Mouse (Mus musculus) embryonic facial prominence, embryonic 14.5 days (tissue): Measurements from ENCODE around the gene Ltb4r1. TPM values are rescaled to one million over a fixed set of nuclear protein-coding genes. Genes with fewer than 3 reads are reported as not detected.
"Not testable (repeated sequence)": the region's sequence is repeated elsewhere in the genome, so short reads cannot be mapped to it uniquely, and the experiment has no call there.

Source experiments
- ATAC-seq: fragments of 200-750 bp; cut with Nextera tagmentation; 2 replicates; pipeline ENCODE4 v1.8.0; 2017; ENCODE audit warnings: low read depth, moderate number of reproducible peaks, moderate TSS enrichment
- DNase-seq: peaks from one replicate; pipeline ENCODE4 v3.0.0-alpha.2; 2015; ENCODE audit warnings: low spot score
- H3K27ac ChIP-seq: fragments of 300-500 bp; sonication (generic); replicated peaks from 2 replicates; pipeline ENCODE4 v1.5.1; 2014; ENCODE audit warnings: low read depth, mild to moderate bottlenecking, low read length, moderate library complexity
- H3K27me3 ChIP-seq: fragments of 300-500 bp; sonication (generic); replicated peaks from 2 replicates; pipeline ENCODE4 v1.6.1; 2014; ENCODE audit warnings: low read length; ENCODE audit not compliant: control insufficient read depth, insufficient read depth
- H3K36me3 ChIP-seq: fragments of 300-500 bp; sonication (generic); 2 replicates; pipeline ENCODE4 v1.6.1; 2014; ENCODE audit warnings: low read length, mixed read lengths; ENCODE audit not compliant: control insufficient read depth, insufficient read depth
- H3K4me1 ChIP-seq: fragments of 300-500 bp; sonication (generic); 2 replicates; pipeline ENCODE4 v1.6.1; 2014; ENCODE audit warnings: antibody characterized with exemption, low read length; ENCODE audit not compliant: control insufficient read depth, insufficient read depth
- H3K4me2 ChIP-seq: fragments of 300-500 bp; sonication (generic); 2 replicates; pipeline ENCODE4 v1.6.1; 2014; ENCODE audit warnings: low read depth, mild to moderate bottlenecking, low read length, moderate library complexity, mixed read lengths
- H3K4me3 ChIP-seq: fragments of 300-500 bp; sonication (generic); 2 replicates; pipeline ENCODE4 v1.5.1; 2014; ENCODE audit warnings: low read depth, mild to moderate bottlenecking, low read length
- H3K9ac ChIP-seq: fragments of 300-500 bp; sonication (generic); 2 replicates; pipeline ENCODE4 v1.6.1; 2014; ENCODE audit warnings: low read depth, mild to moderate bottlenecking, low read length, moderate library complexity, mixed read lengths
- H3K9me3 ChIP-seq: fragments of 300-500 bp; sonication (generic); 2 replicates; pipeline ENCODE4 v1.6.1; 2016; ENCODE audit warnings: low read length; ENCODE audit not compliant: control insufficient read depth
- WGBS: fragments of 180-500 bp; shearing (Covaris S2); extraction: QIAGEN DNeasy Blood & Tissue Kit; methylation state at CpG from one replicate; pipeline ENCODE4 v1.1.7; 2014; 5-methylcytosine and 5-hydroxymethylcytosine counted together
- polyA plus RNA-seq: library from polyadenylated mRNA; unstranded; fragments of >200 nt; fragmentation: Nextera tagmentation; extraction: Ambion mirVana; gene quantifications from 2 replicates; pipeline ENCODE4 v1.2.1, GENCODE M21; 2014

Ltb4r1 gene
- polyA plus RNA-seq, 1 experiment from 2014 or later = 0.56 TPM

DNA sequence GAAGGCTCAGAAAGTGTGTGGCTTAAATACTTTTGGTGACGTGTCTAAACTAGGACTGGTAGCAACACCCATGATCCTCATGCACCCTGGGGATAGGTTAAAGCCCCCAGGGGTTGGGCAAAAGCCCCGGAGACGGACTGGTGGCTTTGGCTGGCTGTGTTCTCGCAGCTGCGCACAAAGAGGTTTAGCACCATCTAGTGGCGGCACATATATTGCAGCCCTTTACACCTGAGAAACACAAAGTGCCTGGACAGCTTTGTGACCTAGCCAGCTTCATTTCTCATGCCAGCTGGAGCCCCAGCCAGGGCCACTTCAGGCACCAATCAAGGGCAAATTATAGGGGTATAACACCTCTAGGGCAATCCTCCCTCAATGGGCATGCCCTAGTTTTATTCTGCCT is 5.6 kb upstream of the Ltb4r1 start:
- not testable (repeated sequence) for H3K4me1 ChIP-seq, H3K9me3 ChIP-seq, ATAC-seq, H3K27ac ChIP-seq
- 2% methylated on average over 5 of the region's 6 CpGs for WGBS
- peak overlapping the region; percentile 50 for H3K4me2 ChIP-seq
- H3K27me3 ChIP-seq = peaks cover 18% of the 10 kb centered on the region
- DNase-seq = peak; percentile 82
- peak overlapping the region; percentile 10; the same call in 1 of the 2 replicates for H3K4me3 ChIP-seq
- peaks cover 18% of the 10 kb centered on the region for H3K36me3 ChIP-seq
- peak overlapping the region; percentile 45; the same call in 1 of the 2 replicates for H3K9ac ChIP-seq

DNA sequence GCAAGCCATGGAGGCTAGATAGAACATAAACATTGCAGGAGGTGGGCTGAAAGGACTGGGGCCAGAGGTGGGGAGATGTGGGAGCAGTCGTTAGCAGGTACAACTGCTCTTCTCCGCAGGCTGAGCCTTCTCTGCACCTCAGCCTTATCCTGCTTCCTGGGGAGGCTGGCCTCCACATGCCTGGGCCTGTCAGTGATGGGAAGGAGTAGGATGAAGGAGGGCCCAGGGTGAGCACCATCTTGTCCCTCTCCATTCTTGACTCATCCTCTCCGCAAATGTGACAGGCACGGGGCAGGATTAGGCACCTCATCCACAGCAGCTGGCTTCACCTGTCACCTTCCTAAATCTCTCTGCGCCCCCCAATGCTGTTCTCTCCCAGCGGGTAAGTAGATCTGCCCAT is 4.6 kb upstream of the Ltb4r1 start, which contains the start of gene Ltb4r2:
Ltb4r2 (plus strand) TSS at position 266 of the 400 bp plus-strand sequence.
- no peaks in the 10 kb centered on the region for H3K9me3 ChIP-seq
- H3K27me3 ChIP-seq = peaks cover 24% of the 10 kb centered on the region
- 78% methylated on average over 6 of the region's 6 CpGs for WGBS
- H3K4me3 ChIP-seq = peak within 1 kb of the TSS; percentile 55
- no peak for ATAC-seq
- peaks cover 8% of the 10 kb centered on the region for H3K36me3 ChIP-seq
- peak within 1 kb of the TSS; percentile 40; the same call in 1 of the 2 replicates for H3K27ac ChIP-seq
- DNase-seq = no peak
- peak within 1 kb of the TSS; percentile 95 for H3K4me2 ChIP-seq
- H3K9ac ChIP-seq = peak within 1 kb of the TSS; percentile 76
- H3K4me1 ChIP-seq = peaks cover 9% of the 10 kb centered on the region; the same call in 1 of the 2 replicates

DNA sequence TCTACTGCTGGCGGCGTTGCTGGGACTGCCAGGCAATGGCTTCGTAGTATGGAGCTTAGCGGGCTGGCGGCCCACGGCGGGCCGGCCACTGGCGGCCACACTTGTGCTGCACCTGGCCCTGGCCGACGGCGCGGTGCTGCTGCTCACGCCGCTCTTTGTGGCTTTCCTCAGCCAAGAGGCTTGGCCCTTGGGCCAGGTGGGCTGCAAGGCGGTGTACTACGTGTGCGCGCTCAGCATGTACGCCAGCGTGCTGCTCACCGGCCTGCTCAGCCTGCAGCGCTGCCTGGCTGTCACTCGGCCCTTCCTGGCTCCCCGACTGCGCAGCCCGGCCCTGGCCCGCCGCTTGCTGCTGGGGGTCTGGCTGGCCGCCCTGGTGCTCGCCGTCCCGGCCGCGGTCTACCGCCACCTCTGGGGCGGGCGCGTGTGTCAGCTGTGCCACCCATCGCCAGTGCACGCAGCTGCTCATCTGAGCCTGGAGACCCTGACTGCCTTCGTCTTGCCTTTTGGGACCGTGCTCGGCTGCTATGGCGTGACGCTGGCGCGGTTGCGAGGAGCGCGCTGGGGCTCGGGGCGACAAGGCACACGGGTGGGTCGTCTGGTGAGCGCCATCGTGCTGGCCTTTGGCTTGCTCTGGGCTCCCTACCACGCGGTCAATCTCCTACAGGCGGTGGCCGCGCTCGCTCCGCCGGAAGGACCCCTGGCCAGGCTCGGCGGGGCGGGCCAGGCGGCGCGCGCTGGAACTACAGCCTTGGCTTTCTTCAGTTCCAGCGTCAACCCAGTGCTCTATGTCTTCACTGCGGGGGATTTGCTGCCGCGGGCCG is 3.6 kb upstream of the Ltb4r1 start:
- Histone ChIP-seq H3K27ac (peak overlapping the region; percentile 40), H3K4me2 (peak overlapping the region; percentile 95), H3K4me1 (peaks cover 9% of the 10 kb centered on the region; the same call in 1 of the 2 replicates), H3K36me3 (no peaks in the 10 kb centered on the region), H3K9ac (peak overlapping the region; percentile 76), H3K9me3 (no peaks in the 10 kb centered on the region), H3K4me3 (peak overlapping the region; percentile 55), H3K27me3 (peaks cover 30% of the 10 kb centered on the region)
- peak; percentile 55 for DNase-seq
- ATAC-seq = peak; percentile 80
- WGBS = 0% methylated on average over 40 of the region's 77 CpGs

DNA sequence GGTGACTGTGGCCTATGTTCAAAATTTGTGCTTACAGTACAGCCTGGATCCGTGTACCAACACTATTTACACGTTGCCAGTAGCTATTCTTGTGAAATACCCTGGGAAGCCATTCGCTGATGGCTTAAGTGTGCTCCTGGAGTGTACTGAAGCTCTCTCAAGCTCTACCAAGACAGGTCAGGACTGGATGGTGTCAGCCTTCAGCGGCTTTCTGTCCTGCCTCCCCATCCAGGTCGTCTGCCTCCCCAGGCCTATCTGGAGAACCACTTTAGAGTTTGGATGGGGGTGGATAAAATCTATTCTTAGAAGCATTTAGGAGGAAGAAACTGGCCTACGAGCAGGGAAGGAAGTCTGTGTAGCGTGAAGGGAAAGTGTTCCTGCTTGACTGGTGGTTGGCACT is 2.6 kb upstream of the Ltb4r1 start:
- Histone ChIP-seq H3K9ac (peak overlapping the region; percentile 76), H3K4me3 (no peak overlapping the region; the same call in 1 of the 2 replicates), H3K9me3 (no peaks in the 10 kb centered on the region), H3K4me2 (peak overlapping the region; percentile 95), H3K27ac (peak overlapping the region; percentile 40; the same call in 1 of the 2 replicates), H3K36me3 (no peaks in the 10 kb centered on the region), H3K27me3 (peaks cover 37% of the 10 kb centered on the region), H3K4me1 (peaks cover 9% of the 10 kb centered on the region; the same call in 1 of the 2 replicates)
- ATAC-seq (no peak), DNase-seq (no peak)
- 56% methylated on average over 7 of the region's 7 CpGs for WGBS

DNA sequence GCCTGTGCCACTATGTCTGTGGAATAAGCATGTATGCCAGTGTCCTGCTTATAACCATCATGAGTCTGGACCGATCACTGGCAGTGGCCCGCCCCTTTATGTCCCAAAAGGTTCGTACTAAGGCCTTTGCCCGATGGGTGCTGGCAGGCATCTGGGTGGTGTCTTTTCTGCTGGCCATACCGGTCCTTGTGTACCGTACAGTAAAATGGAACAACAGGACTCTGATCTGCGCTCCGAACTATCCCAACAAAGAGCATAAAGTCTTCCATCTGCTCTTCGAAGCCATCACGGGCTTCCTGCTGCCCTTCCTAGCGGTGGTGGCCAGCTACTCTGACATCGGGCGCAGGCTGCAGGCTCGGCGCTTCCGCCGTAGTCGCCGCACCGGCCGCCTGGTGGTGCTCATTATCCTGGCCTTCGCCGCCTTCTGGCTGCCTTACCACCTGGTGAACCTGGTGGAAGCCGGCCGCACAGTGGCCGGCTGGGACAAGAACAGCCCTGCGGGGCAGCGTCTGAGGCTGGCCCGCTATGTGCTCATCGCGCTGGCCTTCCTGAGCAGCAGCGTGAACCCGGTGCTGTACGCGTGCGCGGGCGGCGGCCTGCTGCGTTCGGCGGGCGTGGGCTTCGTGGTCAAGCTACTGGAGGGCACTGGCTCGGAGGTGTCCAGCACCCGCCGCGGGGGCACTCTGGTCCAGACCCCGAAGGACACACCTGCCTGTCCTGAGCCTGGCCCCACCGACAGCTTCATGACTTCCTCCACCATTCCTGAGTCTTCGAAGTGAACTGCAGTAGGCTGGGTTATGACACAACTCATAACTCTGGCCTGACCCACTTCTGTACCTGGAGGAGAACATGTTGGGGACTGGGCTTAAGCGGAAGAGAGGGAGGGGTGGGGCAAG is 2.0 kb downstream of the Ltb4r1 start:
- ATAC-seq (peak; percentile 47; the same call in 1 of the 2 replicates), DNase-seq (peak; percentile 55)
- no peak overlapping the region for H3K27ac ChIP-seq
- peak overlapping the region; percentile 76 for H3K4me2 ChIP-seq
- peak overlapping the region; percentile 62 for H3K9ac ChIP-seq
- no peaks in the 10 kb centered on the region; the same call in 1 of the 2 replicates for H3K36me3 ChIP-seq
- WGBS = 12% methylated on average over 40 of the region's 52 CpGs
- peaks cover under 1% of the 10 kb centered on the region; the same call in 1 of the 2 replicates for H3K4me1 ChIP-seq
- peaks cover 29% of the 10 kb centered on the region for H3K27me3 ChIP-seq
- peak overlapping the region; percentile 43 for H3K4me3 ChIP-seq
- H3K9me3 ChIP-seq = no peaks in the 10 kb centered on the region

DNA sequence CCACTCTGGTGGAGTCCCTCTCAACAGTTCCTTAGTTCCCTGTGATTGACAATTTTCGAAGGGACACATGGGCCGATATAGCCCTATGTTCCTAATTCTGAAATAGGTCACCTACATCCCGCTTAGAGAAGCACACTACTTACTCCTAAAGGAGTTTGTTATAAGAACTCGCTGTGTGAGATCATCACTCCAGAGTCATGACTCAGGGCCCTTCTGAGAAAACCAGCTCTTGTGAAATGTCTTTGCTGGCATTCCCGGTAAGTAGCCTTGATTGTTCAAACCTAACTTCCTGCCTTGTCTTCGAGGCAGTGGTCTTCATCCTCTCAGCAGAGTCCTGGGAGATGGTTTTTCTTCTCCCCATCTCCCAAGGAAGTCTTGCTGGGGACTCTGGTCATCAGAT is 2.8 kb downstream of the Ltb4r1 start:
- Histone ChIP-seq H3K9ac (no peak overlapping the region), H3K27me3 (peaks cover 29% of the 10 kb centered on the region), H3K27ac (no peak overlapping the region)

DNA sequence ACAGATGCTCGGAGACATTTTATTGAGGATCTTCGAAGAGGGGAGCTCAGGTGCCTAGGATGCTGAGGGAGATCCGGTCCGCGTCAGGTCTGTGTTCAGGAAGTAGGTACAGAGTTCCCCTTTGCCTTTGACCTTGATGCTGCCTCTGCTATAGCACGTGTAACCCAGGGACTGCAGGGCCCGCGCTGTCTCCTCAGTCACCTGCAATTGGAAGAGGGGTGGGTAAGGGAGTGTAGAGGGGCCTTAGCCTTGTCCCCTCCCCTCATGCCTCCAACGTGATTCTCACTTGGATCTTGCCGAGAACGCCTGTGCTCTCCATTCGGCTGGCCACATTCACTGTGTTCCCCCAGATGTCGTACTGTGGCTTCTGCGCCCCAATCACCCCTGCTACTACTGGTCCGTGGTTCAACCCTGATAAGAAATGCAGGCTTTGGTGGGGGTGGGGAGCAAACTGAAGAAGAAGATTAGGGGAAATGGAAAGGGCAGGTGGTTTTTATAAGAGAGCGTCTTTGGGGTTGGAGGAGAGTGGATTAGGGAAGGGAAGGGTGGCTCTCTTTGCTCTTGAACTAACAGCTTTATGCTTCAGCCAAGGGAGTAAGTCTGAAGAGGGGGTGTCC is 3.4 kb downstream of the Ltb4r1 start:
- Histone ChIP-seq H3K4me2 (no peak overlapping the region), H3K9ac (no peak overlapping the region), H3K27me3 (peaks cover 29% of the 10 kb centered on the region), H3K27ac (no peak overlapping the region), H3K4me3 (no peak overlapping the region), H3K4me1 (no peaks in the 10 kb centered on the region; the same call in 1 of the 2 replicates), H3K9me3 (no peaks in the 10 kb centered on the region), H3K36me3 (no peaks in the 10 kb centered on the region; the same call in 1 of the 2 replicates)
- DNase-seq = no peak
- ATAC-seq = no peak
- 72% methylated on average over 16 of the region's 16 CpGs for WGBS

More for the DNA sequence above, 2.8 kb downstream of the Ltb4r1 start:
- Histone ChIP-seq H3K36me3 (no peaks in the 10 kb centered on the region; the same call in 1 of the 2 replicates), H3K4me3 (no peak overlapping the region), H3K4me1 (no peaks in the 10 kb centered on the region; the same call in 1 of the 2 replicates), H3K4me2 (no peak overlapping the region), H3K9me3 (no peaks in the 10 kb centered on the region)
- 83% methylated on average over 6 of the region's 6 CpGs for WGBS
- DNase-seq (no peak), ATAC-seq (no peak)

DNA sequence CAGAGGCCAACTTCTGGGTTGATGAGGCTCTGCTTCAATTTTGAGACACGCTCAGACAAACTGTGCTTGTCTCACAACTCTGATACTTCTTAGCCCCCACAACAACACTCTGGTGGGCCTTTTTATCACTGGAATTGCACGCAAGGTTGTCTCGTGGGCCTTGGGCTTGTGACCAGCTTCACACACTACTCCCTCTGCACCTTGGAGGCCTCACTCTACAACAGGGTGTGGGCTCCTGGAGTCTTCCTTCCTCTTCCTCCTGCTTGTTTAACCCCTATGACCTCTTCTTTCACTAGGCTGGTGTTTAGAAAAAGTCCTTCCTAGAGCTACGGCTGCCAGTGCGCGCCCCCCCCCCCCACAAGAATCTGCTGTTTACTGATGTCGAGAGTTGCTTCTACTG is 10.9 kb downstream of the Ltb4r1 start:
- no peak overlapping the region for H3K27ac ChIP-seq
- no peak for ATAC-seq
- WGBS = 58% methylated on average over 7 of the region's 7 CpGs

More for the DNA sequence above, 10.9 kb downstream of the Ltb4r1 start:
- no peak overlapping the region for H3K9ac ChIP-seq
- H3K4me2 ChIP-seq = no peak overlapping the region
- H3K4me1 ChIP-seq = peaks cover 4% of the 10 kb centered on the region
- peaks cover 16% of the 10 kb centered on the region; the same call in 1 of the 2 replicates for H3K36me3 ChIP-seq
- H3K4me3 ChIP-seq = no peak overlapping the region
- no peaks in the 10 kb centered on the region for H3K9me3 ChIP-seq
- H3K27me3 ChIP-seq = peaks cover 3% of the 10 kb centered on the region; the same call in 1 of the 2 replicates
- DNase-seq = no peak
